27 mouse cellular contexts compared by ENCODE assay signal in genomic region chr4:47313710-47314410, GRCm38 (mm10). TPM values are rescaled to one million over a fixed set of nuclear protein-coding genes. Genes with fewer than 3 reads are reported as not detected.
DNase-seq lines count a peak whose midpoint lies in the region; ATAC-seq and TF ChIP-seq lines count a peak whose summit lies in the region.
"Had no signal": no experiment of that assay in that cellular context is flagged by ENCODE, and none has a peak within 500 bp of the region (broad histone marks: within the 10 kb centered on the region; RNA-seq: fewer than 3 reads in every experiment).

No protein-coding gene starts in this region.

- H3K4me1 ChIP-seq in kidney, adult 2 months (ENCODE audit: control insufficient read depth, insufficient read depth, low read length), result no peaks in the 10 kb centered on the region
- H3K4me1 ChIP-seq in CH12.LX (ENCODE audit: control insufficient read depth in 1 of 2, insufficient read depth in 2 of 2), result peaks cover 32 to 63% of the 10 kb centered on the region in 2 experiments
- H3K4me1 ChIP-seq: hindbrain, embryonic 13.5 days had no signal

- no peak for TF ChIP-seq CTCF in kidney, adult 2 months (conservative IDR thresholded peaks at IDR 0.05; ENCODE audit: insufficient read depth, insufficient read length, low read depth, low read length)
- no peak for TF ChIP-seq CTCF in CH12.LX (conservative IDR thresholded peaks at IDR 0.05 in 1 of 2, IDR thresholded peaks at IDR 0.05 in 1 of 2; ENCODE audit: low read depth in 2 of 2, low read length in 2 of 2)

- intact Hi-C loops in left cerebral cortex, postnatal 14 days (cut with DNase I), result no loop called here

- in situ Hi-C loops in CH12.LX (cut with MboI; ENCODE audit: low pct_ligation_motif_present, low pct_unique_long_range_greater_than_20kb, low sequenced_read_pairs), result no loop called here

- 77% methylated on average over 8 of the region's 8 CpGs for WGBS in kidney, adult 2 months

- ATAC-seq in inflammation-experienced regulatory T-cells, adult 6 months, result peak; percentile 88
- ATAC-seq: forebrain, embryonic 16.5 days had no signal

- TF ChIP-seq POLR2A in kidney, adult 2 months (IDR thresholded peaks at IDR 0.05; ENCODE audit: low read depth, low read length), result no peak
- no peak for TF ChIP-seq POLR2A in CH12.LX (IDR thresholded peaks at IDR 0.05; ENCODE audit: low read depth, low read length)

- H3K27ac ChIP-seq in kidney, adult 2 months (ENCODE audit: insufficient read depth, low read depth, low read length), result 0 out of 2 replicates have a peak overlapping the region, but pooled peaks have one; percentile 1
- no peak overlapping the region for H3K27ac ChIP-seq in CH12.LX (ENCODE audit: insufficient read depth, low read depth)
- H3K27ac ChIP-seq: hindbrain, embryonic 13.5 days; limb, embryonic 15.5 days; liver, embryonic 15.5 days; stomach, embryonic 15.5 days had no signal

- no peaks in the 10 kb centered on the region for H3K79me2 ChIP-seq in CH12.LX (replicated peaks; ENCODE audit: control insufficient read depth, extremely low read depth, insufficient read depth, poor library complexity, severe bottlenecking)

- no peak overlapping the region for H3K4me3 ChIP-seq in kidney, adult 2 months (ENCODE audit: insufficient read depth, low read depth, low read length)
- no peak overlapping the region for H3K4me3 ChIP-seq in CH12.LX (replicated peaks in 1 of 3; ENCODE audit: low read depth in 2 of 3, low read length in 2 of 3, poor library complexity in 1 of 3)
- H3K4me3 ChIP-seq: erythroblast, embryonic 14.5 days; hindbrain, embryonic 13.5 days; left cerebral cortex, adult 2 months; limb, embryonic 15.5 days; liver, embryonic 15.5 days; stomach, embryonic 15.5 days had no signal

- TF ChIP-seq EP300 in CH12.LX (IDR thresholded peaks at IDR 0.05; ENCODE audit: low read length), result peak; percentile 78

- peak; percentile 11 for DNase-seq in kidney, adult 2 months
- no peak for DNase-seq in kidney, adult 18-20 months
- DNase-seq in A20 (ENCODE audit: low read depth, low spot score) (peak; percentile 46), CH12.LX (ENCODE audit: extremely low read depth) (peak; percentile 55)
- DNase-seq in left cerebral cortex, postnatal 14 days (ENCODE audit: low spot score in 2 of 2), result no peak
- no peak for DNase-seq in T-cell, adult 2 months (ENCODE audit: low spot score)
- DNase-seq: adrenal gland, adult 8-10 months; B cell, adult 2 months; cerebellum, adult 11-12 months; cerebellum, postnatal 10 days; heart, postnatal 4 days; kidney, adult 8-10 months; kidney, postnatal 10 days; left cerebral cortex, postnatal 4 days; lung, embryonic 14.5 days; lung, postnatal 14 days; midbrain, embryonic 14.5 days; right cerebral cortex, postnatal 14 days had no signal

- dilution Hi-C loops in CH12.LX (cut with MboI; ENCODE audit: extremely low pct_ligation_motif_present, extremely low pct_unique_long_range_greater_than_20kb, low sequenced_read_pairs), result no loop called here

- H3K27me3 ChIP-seq in kidney, adult 2 months (replicated peaks; ENCODE audit: control insufficient read depth, insufficient read depth, low read length), result no peaks in the 10 kb centered on the region
- peaks cover 2% of the 10 kb centered on the region for H3K27me3 ChIP-seq in CH12.LX (replicated peaks)
- H3K27me3 ChIP-seq: hindbrain, embryonic 13.5 days; limb, embryonic 15.5 days; liver, embryonic 15.5 days; stomach, embryonic 15.5 days had no signal

- peaks cover 5% of the 10 kb centered on the region for H3K9me3 ChIP-seq in CH12.LX (replicated peaks; ENCODE audit: low read length)
- H3K9me3 ChIP-seq: hindbrain, embryonic 13.5 days; limb, embryonic 15.5 days; liver, embryonic 15.5 days; stomach, embryonic 15.5 days had no signal

- TF ChIP-seq RAD21 in CH12.LX (IDR thresholded peaks at IDR 0.05; ENCODE audit: low read depth, low read length), result no peak

- no peaks in the 10 kb centered on the region for H3K36me3 ChIP-seq in kidney, adult 2 months (ENCODE audit: control insufficient read depth, insufficient read depth, low read length)
- no peaks in the 10 kb centered on the region for H3K36me3 ChIP-seq in CH12.LX (replicated peaks in 1 of 2; ENCODE audit: control insufficient read depth in 1 of 2, insufficient read depth in 1 of 2, low read length in 1 of 2)
- H3K36me3 ChIP-seq: hindbrain, embryonic 13.5 days; limb, embryonic 15.5 days; liver, embryonic 15.5 days; stomach, embryonic 15.5 days had no signal

- no peak overlapping the region for H3K9ac ChIP-seq in CH12.LX (ENCODE audit: insufficient read depth, low read depth)
- H3K9ac ChIP-seq: hindbrain, embryonic 13.5 days; limb, embryonic 15.5 days; liver, embryonic 15.5 days; lung, embryonic 14.5 days; stomach, embryonic 15.5 days had no signal

- H3K4me2 ChIP-seq in CH12.LX (ENCODE audit: insufficient read depth, low read depth, poor library complexity, severe bottlenecking), result no peak overlapping the region; the same call in 1 of the 2 replicates
- H3K4me2 ChIP-seq: heart, embryonic 11.5 days; hindbrain, embryonic 13.5 days; limb, embryonic 15.5 days; liver, embryonic 15.5 days; lung, embryonic 14.5 days; stomach, embryonic 15.5 days had no signal

TF ChIP-seq in CH12.LX, 34 proteins besides CTCF, POLR2A, EP300 and RAD21:
- TF ChIP-seq KAT2A (IDR thresholded peaks at IDR 0.05; ENCODE audit: insufficient replicate concordance, low read length) (no peak), CHD2 (IDR thresholded peaks at IDR 0.05; ENCODE audit: low read length) (no peak), SIN3A (IDR thresholded peaks at IDR 0.05; ENCODE audit: low read length) (no peak), MAFK (IDR thresholded peaks at IDR 0.05; ENCODE audit: insufficient replicate concordance, low read length) (peak; percentile 62; the same call in 1 of the 2 replicates), IRF4 (IDR thresholded peaks at IDR 0.05; ENCODE audit: low read depth, low read length) (peak; percentile 74), MAX (IDR thresholded peaks at IDR 0.05; ENCODE audit: low read length) (0 out of 2 replicates have a peak, but pooled peaks have one; percentile 38), ZC3H11A (IDR thresholded peaks at IDR 0.05; ENCODE audit: low read depth, low read length) (no peak), JUND (conservative IDR thresholded peaks at IDR 0.05; ENCODE audit: low read depth, low read length) (no peak), POLR2AphosphoS2 (IDR thresholded peaks at IDR 0.05; ENCODE audit: low read depth, low read length) (no peak), UBTF (IDR thresholded peaks at IDR 0.05; ENCODE audit: low read depth, low read length) (no peak), ZMIZ1 (IDR thresholded peaks at IDR 0.05; ENCODE audit: low read depth, low read length) (no peak), MYC (IDR thresholded peaks at IDR 0.05; ENCODE audit: low read depth, low read length) (no peak), ELF1 (IDR thresholded peaks at IDR 0.05; ENCODE audit: low read depth, low read length) (no peak; the same call in 1 of the 2 replicates), MEF2A (IDR thresholded peaks at IDR 0.05; ENCODE audit: borderline replicate concordance, low read depth, low read length) (peak; percentile 68; the same call in 1 of the 2 replicates), E2F4 (IDR thresholded peaks at IDR 0.05; ENCODE audit: insufficient replicate concordance, low read depth, low read length) (no peak), CHD1 (IDR thresholded peaks at IDR 0.05; ENCODE audit: low read depth, low read length) (no peak), NRF1 (IDR thresholded peaks at IDR 0.05; ENCODE audit: low read depth, low read length) (no peak), USF2 (conservative IDR thresholded peaks at IDR 0.05; ENCODE audit: low read depth, low read length) (no peak), TBP (conservative IDR thresholded peaks at IDR 0.05; ENCODE audit: low read depth, low read length) (no peak), PAX5 (IDR thresholded peaks at IDR 0.05; ENCODE audit: low read length) (no peak), USF1 (IDR thresholded peaks at IDR 0.05; ENCODE audit: low read depth, low read length) (no peak), MAZ (IDR thresholded peaks at IDR 0.05; ENCODE audit: low read depth, low read length) (no peak), TCF12 (IDR thresholded peaks at IDR 0.05; ENCODE audit: low read depth, low read length) (0 out of 2 replicates have a peak, but pooled peaks have one; percentile 48), HCFC1 (IDR thresholded peaks at IDR 0.05; ENCODE audit: low read depth, low read length) (no peak), NELFE (IDR thresholded peaks at IDR 0.05; ENCODE audit: low read depth, low read length) (no peak), MXI1 (IDR thresholded peaks at IDR 0.05; ENCODE audit: low read depth, low read length) (no peak), GABPA (IDR thresholded peaks at IDR 0.05; ENCODE audit: insufficient replicate concordance, low read depth, low read length) (no peak), JUN (IDR thresholded peaks at IDR 0.05; ENCODE audit: insufficient read depth, low read depth, low read length) (peak; percentile 32; the same call in 1 of the 2 replicates), SMC3 (IDR thresholded peaks at IDR 0.05; ENCODE audit: low read depth, low read length) (no peak), BHLHE40 (IDR thresholded peaks at IDR 0.05; ENCODE audit: low read depth, low read length) (peak; percentile 71), ZNF384 (IDR thresholded peaks at IDR 0.05; ENCODE audit: low read depth, low read length) (no peak), ETS1 (conservative IDR thresholded peaks at IDR 0.05; ENCODE audit: low read depth, low read length) (peak; percentile 84), RCOR1 (conservative IDR thresholded peaks at IDR 0.05; ENCODE audit: low read depth, low read length) (0 out of 2 replicates have a peak, but pooled peaks have one; percentile 37), ZKSCAN1 (IDR thresholded peaks at IDR 0.05; ENCODE audit: borderline replicate concordance, low read depth, low read length) (no peak)

RNA-seq across cellular contexts. Expression of gene Tgfbr1, which starts 39.2 kb away (rescaled TPM):
- 8.7 and 10.8 TPM in 2 replicates for polyA plus RNA-seq in kidney, adult 2 months (2012; rRNA removed)
- total RNA-seq in CH12.LX (2012; rRNA removed) (3.4 and 5.0 TPM in 2 replicates), CH12.LX (2014; rRNA removed) (8.7 and 10.1 TPM in 2 replicates)
- polyA plus RNA-seq in CH12.LX (2012; ENCODE audit: insufficient read length, low read depth), result 5.9 and 7.0 TPM in 2 replicates
- 10 to 100 TPM; 15.9 to 38.6 (median 37.9) TPM for polyA plus RNA-seq in inflammation-experienced regulatory T-cells, adult 6 months (2017; shearing (Covaris generic))
- total RNA-seq in left cerebral cortex, postnatal 14 days (2021), result 10 to 100 TPM; 16.8 to 19.3 TPM

Comparison
In these comparisons a context has a peak if more than half of its experiments do, and no peak if none do; other contexts are left out.
1. DNase-seq: peak in kidney, adult 2 months (single experiment), A20 (single experiment) and CH12.LX (single experiment); none in kidney, adult 18-20 months (single experiment), left cerebral cortex, postnatal 14 days (0 of 2) and T-cell, adult 2 months (single experiment).